Mouse (Mus musculus) erythroblast, embryonic 14.5 days (primary cell): Measurements from ENCODE around the gene Tada3.

Experiments used
- GATA1 ChIP-seq: IDR thresholded peaks from 2 replicates; pipeline ENCODE4 v1.6.1; 2012; ENCODE audit warnings: low read length, inconsistent platforms, mixed read lengths
- TAL1 ChIP-seq: IDR thresholded peaks from 3 replicates; pipeline ENCODE4 v1.6.1; 2012; ENCODE audit warnings: low read length, inconsistent platforms, mixed read lengths

- TF ChIP-seq GATA1 (no peak), TAL1 (no peak)
Measured at GRCm38 (mm10) chr6:113352820-113353219, 24.9 kb downstream of the Tada3 start.
